In genomic region chr9:83146446-83147188, GRCm38 (mm10) we compare ENCODE assay signal across 8 mouse cellular contexts. TPM values are rescaled to one million over a fixed set of nuclear protein-coding genes. Genes with fewer than 3 reads are reported as not detected.
DNase-seq lines count a peak whose midpoint lies in the region; ATAC-seq and TF ChIP-seq lines count a peak whose summit lies in the region.

Hmgn3 (minus strand) TSS chr9:83146685.

- peak; percentile 99 for DNase-seq in Muller cell, postnatal 12 days (ENCODE audit: inconsistent ontology term)
- DNase-seq in cerebellum, adult 9-11 months = peak; percentile 94
- DNase-seq in frontal cortex, postnatal 14 days (ENCODE audit: low spot score in 2 of 2) = peak; percentile 93 to 95
- DNase-seq in hindbrain, embryonic 11.5 days (ENCODE audit: low spot score) = peak; percentile 88
- peak; percentile 89 for DNase-seq in layer of hippocampus, adult 9-10 months (ENCODE audit: low spot score)
- DNase-seq in lung, embryonic 14.5 days = peak; percentile 94
- peak; percentile 91 for DNase-seq in testis, postnatal 14 days (ENCODE audit: low spot score)

- 8% methylated on average over 28 of the region's 28 CpGs for WGBS in hindbrain, embryonic 11.5 days
- WGBS in lung, embryonic 14.5 days = 8% methylated on average over 28 of the region's 28 CpGs
- WGBS in olfactory bulb, adult 2 months = 5% methylated on average over 28 of the region's 28 CpGs

- no peaks in the 10 kb centered on the region for H3K36me3 ChIP-seq in hindbrain, embryonic 11.5 days (ENCODE audit: control insufficient read depth, insufficient read depth, low read length)
- H3K36me3 ChIP-seq in lung, embryonic 14.5 days (ENCODE audit: insufficient read depth) = no peaks in the 10 kb centered on the region

- 0 out of 2 replicates have a peak, but pooled peaks cover 2% of the 10 kb centered on the region for H3K4me1 ChIP-seq in hindbrain, embryonic 11.5 days (replicated peaks; ENCODE audit: control insufficient read depth, insufficient read depth, low read length)
- H3K4me1 ChIP-seq in lung, embryonic 14.5 days (ENCODE audit: insufficient read depth) = 0 out of 2 replicates have a peak, but pooled peaks cover 5% of the 10 kb centered on the region
- H3K4me1 ChIP-seq in olfactory bulb, adult 2 months (ENCODE audit: control insufficient read depth, insufficient read depth, low read length) = no peaks in the 10 kb centered on the region

- no peak for TF ChIP-seq CTCF in lung, embryonic 14.5 days (IDR thresholded peaks at IDR 0.05; ENCODE audit: low read depth)
- TF ChIP-seq CTCF in olfactory bulb, adult 2 months (IDR thresholded peaks at IDR 0.05; ENCODE audit: insufficient read depth, low read depth, low read length) = no peak

- peak; percentile 59 for TF ChIP-seq POLR2A in olfactory bulb, adult 2 months (IDR thresholded peaks at IDR 0.05; ENCODE audit: insufficient read depth, low read depth, low read length)

- H3K4me3 ChIP-seq in hindbrain, embryonic 11.5 days (ENCODE audit: low read depth, low read length) = peak within 1 kb of the TSS; percentile 66
- peak within 1 kb of the TSS; percentile 62 for H3K4me3 ChIP-seq in lung, embryonic 14.5 days (ENCODE audit: low read depth, low read length)
- H3K4me3 ChIP-seq in olfactory bulb, adult 2 months (ENCODE audit: insufficient read depth, low read depth, low read length) = peak within 1 kb of the TSS; percentile 74

- H3K9me3 ChIP-seq in hindbrain, embryonic 11.5 days (ENCODE audit: control insufficient read depth, low read length) = no peaks in the 10 kb centered on the region
- H3K9me3 ChIP-seq in lung, embryonic 14.5 days (ENCODE audit: low read depth, low read length) = no peaks in the 10 kb centered on the region

- H3K27ac ChIP-seq in hindbrain, embryonic 11.5 days (ENCODE audit: low read depth, low read length) = no peak within 1 kb of the TSS
- H3K27ac ChIP-seq in lung, embryonic 14.5 days (ENCODE audit: low read depth) = peak within 1 kb of the TSS; percentile 54; the same call in 1 of the 2 replicates
- H3K27ac ChIP-seq in olfactory bulb, adult 2 months (ENCODE audit: insufficient read depth, low read depth, low read length) = peak within 1 kb of the TSS; percentile 65

- H3K4me2 ChIP-seq in hindbrain, embryonic 11.5 days (replicated peaks; ENCODE audit: low read depth, low read length) = peak within 1 kb of the TSS; percentile 92
- peak within 1 kb of the TSS; percentile 96 for H3K4me2 ChIP-seq in lung, embryonic 14.5 days

- H3K27me3 ChIP-seq in hindbrain, embryonic 11.5 days (ENCODE audit: control insufficient read depth, insufficient read depth, low read length) = no peaks in the 10 kb centered on the region
- no peaks in the 10 kb centered on the region for H3K27me3 ChIP-seq in lung, embryonic 14.5 days (ENCODE audit: insufficient read depth, low read length)

- peak; percentile 97 for ATAC-seq in hindbrain, embryonic 11.5 days (ENCODE audit: low FRiP score)
- peak; percentile 98 for ATAC-seq in lung, embryonic 14.5 days (ENCODE audit: insufficient read depth)

- H3K9ac ChIP-seq in hindbrain, embryonic 11.5 days (ENCODE audit: low read depth, low read length) = peak within 1 kb of the TSS; percentile 58
- H3K9ac ChIP-seq in lung, embryonic 14.5 days = peak within 1 kb of the TSS; percentile 63

RNA-seq across cellular contexts. Expression of gene Hmgn3, which starts in this region (rescaled TPM):
- polyA plus RNA-seq in hindbrain, embryonic 11.5 days (2014; fragmentation: Nextera tagmentation; extraction: Ambion mirVana) = 136 and 140 TPM in 2 replicates
- polyA plus RNA-seq in lung, embryonic 14.5 days (2014; fragmentation: Nextera tagmentation; extraction: Ambion mirVana) = 93.9 and 97.3 TPM in 2 replicates
- polyA plus RNA-seq in olfactory bulb, adult 2 months (2012; ENCODE audit: insufficient read depth, insufficient read length, low replicate concordance, missing spikeins) = not detected in 2 replicates
